Comparison of ENCODE assay signal across 11 mouse cellular contexts in the genomic region with DNA sequence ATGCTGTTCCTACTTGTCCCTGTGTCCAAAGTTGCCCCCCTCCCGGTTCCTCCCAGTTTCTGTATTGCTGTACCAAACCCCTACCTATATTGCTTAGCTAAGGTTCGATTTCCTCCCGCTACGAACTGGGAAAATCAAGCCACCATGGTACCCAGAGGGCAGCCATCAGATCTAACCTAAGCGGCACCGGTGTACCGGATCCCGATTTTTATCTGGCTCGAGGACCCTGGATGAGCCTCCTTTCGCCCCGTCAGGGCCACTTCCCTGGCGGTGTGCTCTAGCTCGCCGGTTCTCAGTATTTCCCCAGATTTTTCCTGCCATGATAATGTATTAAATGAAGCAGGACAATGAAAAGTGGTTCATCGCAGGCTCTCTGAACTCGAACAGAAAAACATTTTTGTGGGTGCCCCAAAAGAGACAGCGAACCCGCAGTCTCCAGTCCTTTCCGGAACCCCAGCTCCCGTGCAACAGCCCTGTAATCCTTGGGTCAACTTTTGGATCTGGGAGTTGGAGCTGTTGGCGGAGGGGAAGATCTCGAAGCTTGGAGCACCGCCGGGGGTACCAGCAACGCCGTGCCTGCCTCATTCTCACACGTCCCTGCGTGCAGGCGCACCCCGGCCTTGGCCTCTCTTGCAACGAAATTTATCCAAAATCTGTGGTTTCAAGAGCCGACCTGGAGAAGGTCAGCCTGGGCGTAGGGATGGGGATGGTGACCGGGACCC. TPM values are rescaled to one million over a fixed set of nuclear protein-coding genes. Genes with fewer than 3 reads are reported as not detected.
A peak's percentile ranks its signal among the peaks of the same experiment; 100 is the strongest.
DNase-seq lines count a peak whose midpoint lies in the region; ATAC-seq and TF ChIP-seq lines count a peak whose summit lies in the region.
"Had no signal": no experiment of that assay in that cellular context is flagged by ENCODE, and none has a peak within 500 bp of the region (broad histone marks: within the 10 kb centered on the region; RNA-seq: fewer than 3 reads in every experiment).

No protein-coding gene starts in this region.

- no peak for TF ChIP-seq POLR2A in thymus, adult 2 months (IDR thresholded peaks at IDR 0.05; ENCODE audit: control insufficient read depth, extremely low read depth, insufficient read depth, low read length, poor library complexity)

- no peaks in the 10 kb centered on the region for H3K9me3 ChIP-seq in heart, embryonic 10.5 days
- no peaks in the 10 kb centered on the region for H3K9me3 ChIP-seq in hindbrain, embryonic 14.5 days (ENCODE audit: control insufficient read depth, low read length)

- WGBS in heart, embryonic 10.5 days, result 2% methylated on average over 34 of the region's 34 CpGs
- WGBS in thymus, adult 2 months, result 9% methylated on average over 34 of the region's 34 CpGs
- 2% methylated on average over 34 of the region's 34 CpGs for WGBS in hindbrain, embryonic 14.5 days

- H3K27me3 ChIP-seq in heart, embryonic 10.5 days (ENCODE audit: insufficient read depth, poor library complexity, severe bottlenecking), result peaks cover 98% of the 10 kb centered on the region
- H3K27me3 ChIP-seq in thymus, adult 2 months (ENCODE audit: control insufficient read depth, insufficient read depth, low read length), result peaks cover 23% of the 10 kb centered on the region
- peaks cover 90% of the 10 kb centered on the region for H3K27me3 ChIP-seq in hindbrain, embryonic 14.5 days (ENCODE audit: control insufficient read depth, insufficient read depth, low read length)

- H3K4me3 ChIP-seq in heart, embryonic 10.5 days, result peak overlapping the region; percentile 39; the same call in 1 of the 2 replicates
- H3K4me3 ChIP-seq in thymus, adult 2 months (ENCODE audit: control insufficient read depth, insufficient read depth, low read length), result no peak overlapping the region
- peak overlapping the region; percentile 16 for H3K4me3 ChIP-seq in hindbrain, embryonic 14.5 days (replicated peaks; ENCODE audit: low read length)

- no peak for TF ChIP-seq CTCF in thymus, adult 2 months (IDR thresholded peaks at IDR 0.05; ENCODE audit: borderline replicate concordance, control insufficient read depth, extremely low read depth, insufficient read depth, low read length, poor library complexity)

- no peak overlapping the region for H3K9ac ChIP-seq in hindbrain, embryonic 14.5 days

- H3K4me1 ChIP-seq in heart, embryonic 10.5 days, result peaks cover 23% of the 10 kb centered on the region
- H3K4me1 ChIP-seq in thymus, adult 2 months (replicated peaks; ENCODE audit: control insufficient read depth, insufficient read depth, low read length), result peaks cover 30% of the 10 kb centered on the region
- H3K4me1 ChIP-seq in hindbrain, embryonic 14.5 days (replicated peaks; ENCODE audit: control insufficient read depth, insufficient read depth, low read length), result no peaks in the 10 kb centered on the region

- ATAC-seq in hindbrain, embryonic 14.5 days (ENCODE audit: low FRiP score), result no peak
- ATAC-seq in granulocyte monocyte progenitor cell, adult 5-6 weeks (replicated peaks; ENCODE audit: poor library complexity, severe bottlenecking), result no peak

- DNase-seq in heart, embryonic 10.5 days (ENCODE audit: low spot score), result no peak
- DNase-seq in heart, postnatal 36 days, result no peak
- DNase-seq in thymus, postnatal 14 days, result peak; percentile 14
- no peak for DNase-seq in thymus, adult 2 months
- no peak for DNase-seq in hindbrain, embryonic 14.5 days (ENCODE audit: low spot score)
- no peak for DNase-seq in layer of hippocampus, postnatal 10 days (ENCODE audit: low spot score in 2 of 2)
- DNase-seq in right cerebral cortex, postnatal 14 days, result no peak
- DNase-seq: kidney, adult 8-10 months had no signal

- H3K4me2 ChIP-seq in hindbrain, embryonic 14.5 days (replicated peaks), result no peak overlapping the region

- H3K36me3 ChIP-seq in heart, embryonic 10.5 days, result no peaks in the 10 kb centered on the region
- no peaks in the 10 kb centered on the region for H3K36me3 ChIP-seq in thymus, adult 2 months (ENCODE audit: control insufficient read depth, insufficient read depth, low read length)
- no peaks in the 10 kb centered on the region for H3K36me3 ChIP-seq in hindbrain, embryonic 14.5 days (replicated peaks; ENCODE audit: control insufficient read depth, insufficient read depth)

- H3K27ac ChIP-seq in heart, embryonic 10.5 days, result no peak overlapping the region
- H3K27ac ChIP-seq in thymus, adult 2 months (ENCODE audit: control insufficient read depth, insufficient read depth, low read length), result no peak overlapping the region
- no peak overlapping the region for H3K27ac ChIP-seq in hindbrain, embryonic 14.5 days
- H3K27ac ChIP-seq: macrophage had no signal

- intact Hi-C loops in heart, postnatal 36 days (cut with DNase I), result no loop called here

RNA-seq across cellular contexts. Expression of a gene that starts 1.3 kb away (rescaled TPM):
- polyA plus RNA-seq in heart, embryonic 10.5 days (2016; fragmentation: Nextera tagmentation; extraction: Ambion mirVana), result not detected in 2 replicates
- total RNA-seq in heart, postnatal 36 days (2021), result not detected
- polyA plus RNA-seq in thymus, adult 2 months (2012; rRNA removed), result 0.70 and 0.74 TPM in 2 replicates
- polyA plus RNA-seq in hindbrain, embryonic 14.5 days (2014; fragmentation: Nextera tagmentation; extraction: Ambion mirVana), result 4.8 and 5.0 TPM in 2 replicates
- total RNA-seq in layer of hippocampus, postnatal 10 days (2021), result under 1 TPM; 0.11 to 0.27 TPM
- total RNA-seq in granulocyte monocyte progenitor cell, adult 5-6 weeks (2014; fragmentation: Nextera tagmentation), result not detected in 2 replicates
- not detected in 2 replicates for total RNA-seq in granulocyte monocyte progenitor cell, adult 5-6 weeks (2017)
- total RNA-seq: CH12.LX had no signal
- polyA plus RNA-seq: macrophage had no signal

RNA-seq across cellular contexts. Expression of a gene that starts 46.4 kb away (rescaled TPM):
- polyA plus RNA-seq in heart, embryonic 10.5 days (2016; fragmentation: Nextera tagmentation; extraction: Ambion mirVana), result 13.1 and 13.8 TPM in 2 replicates
- 1 to 10 TPM; 5.2 to 7.1 TPM for total RNA-seq in heart, postnatal 36 days (2021)
- polyA plus RNA-seq in thymus, adult 2 months (2012; rRNA removed), result 35.6 and 39.0 TPM in 2 replicates
- polyA plus RNA-seq in hindbrain, embryonic 14.5 days (2014; fragmentation: Nextera tagmentation; extraction: Ambion mirVana), result 9.5 and 9.9 TPM in 2 replicates
- total RNA-seq in layer of hippocampus, postnatal 10 days (2021), result 10 to 100 TPM; 11.7 to 13.2 TPM
- total RNA-seq in granulocyte monocyte progenitor cell, adult 5-6 weeks (2014; fragmentation: Nextera tagmentation), result 6.9 and 12.3 TPM in 2 replicates
- total RNA-seq in granulocyte monocyte progenitor cell, adult 5-6 weeks (2017), result 2.9 and 3.6 TPM in 2 replicates
